Mouse (Mus musculus) heart, embryonic 12.5 days (tissue): ENCODE measurements around the gene Atp5h. TPM values are rescaled to one million over a fixed set of nuclear protein-coding genes. Genes with fewer than 3 reads are reported as not detected.

Experiments used
- ATAC-seq: fragments of 200-750 bp; cut with Nextera tagmentation; 2 replicates; pipeline ENCODE4 v1.8.0; 2017; ENCODE audit warnings: moderate TSS enrichment, moderate library complexity; ENCODE audit not compliant: insufficient number of reproducible peaks, low FRiP score
- H3K27ac ChIP-seq: fragments of 300-500 bp; sonication (generic); 2 replicates; pipeline ENCODE4 v1.5.1; 2016; ENCODE audit warnings: mild to moderate bottlenecking, moderate library complexity; ENCODE audit not compliant: poor library complexity, severe bottlenecking
- H3K27me3 ChIP-seq: fragments of 300-500 bp; sonication (generic); replicated peaks from 2 replicates; pipeline ENCODE4 v1.6.1; 2016; ENCODE audit warnings: mild to moderate bottlenecking, moderate library complexity
- H3K36me3 ChIP-seq: fragments of 300-500 bp; sonication (generic); 2 replicates; pipeline ENCODE4 v1.6.1; 2016; ENCODE audit warnings: mild to moderate bottlenecking, moderate library complexity
- H3K4me1 ChIP-seq: fragments of 300-500 bp; sonication (generic); replicated peaks from 2 replicates; pipeline ENCODE4 v1.6.1; 2016; ENCODE audit warnings: mild to moderate bottlenecking
- H3K4me2 ChIP-seq: fragments of 300-500 bp; sonication (generic); 2 replicates; pipeline ENCODE4 v1.6.1; 2016; ENCODE audit warnings: mild to moderate bottlenecking, moderate library complexity
- H3K4me3 ChIP-seq: fragments of 300-500 bp; sonication (generic); 2 replicates; pipeline ENCODE4 v1.5.1; 2016; ENCODE audit warnings: mild to moderate bottlenecking
- H3K9ac ChIP-seq: fragments of 300-500 bp; sonication (generic); 2 replicates; pipeline ENCODE4 v1.6.1; 2016; ENCODE audit warnings: mild to moderate bottlenecking, moderate library complexity
- H3K9me3 ChIP-seq: fragments of 300-500 bp; sonication (generic); replicated peaks from 2 replicates; pipeline ENCODE4 v1.6.1; 2016; ENCODE audit warnings: mild to moderate bottlenecking, moderate library complexity
- WGBS: fragments of 180-500 bp; shearing (Covaris S2); methylation state at CpG from one replicate; pipeline ENCODE4 v1.1.7; 2016; 5-methylcytosine and 5-hydroxymethylcytosine counted together
- polyA plus RNA-seq: library from polyadenylated mRNA; unstranded; fragments of >200 nt; fragmentation: Nextera tagmentation; extraction: Ambion mirVana; gene quantifications from 2 replicates; pipeline ENCODE4 v1.2.1, GENCODE M21; 2016

The Atp5h gene
- polyA plus RNA-seq, 1 experiment from 2014 or later, result 1,627 TPM

GRCm38 (mm10) chr11:115453306-115453705 lies 33.5 kb upstream of the Atp5h start:
- 50% methylated on average over 4 of the region's 4 CpGs for WGBS
- Histone ChIP-seq H3K4me1 (peaks cover 24% of the 10 kb centered on the region), H3K4me3 (no peak overlapping the region), H3K9me3 (0 out of 2 replicates have a peak, but pooled peaks cover 3% of the 10 kb centered on the region), H3K4me2 (no peak overlapping the region), H3K27me3 (no peaks in the 10 kb centered on the region), H3K9ac (0 out of 2 replicates have a peak overlapping the region, but pooled peaks have one; percentile 3), H3K36me3 (no peaks in the 10 kb centered on the region), H3K27ac (no peak overlapping the region)
- no peak for ATAC-seq

- 0 out of 2 replicates have a peak, but pooled peaks cover 3% of the 10 kb centered on the region for H3K9me3 ChIP-seq
These were observed 32.6 kb upstream of the Atp5h start for GRCm38 (mm10) chr11:115452281-115452860.

GRCm38 (mm10) chr11:115451781-115452241 lies 32.0 kb upstream of the Atp5h start:
- H3K27ac ChIP-seq, result no peak overlapping the region
- ATAC-seq, result no peak
- H3K4me3 ChIP-seq, result no peak overlapping the region
- H3K9me3 ChIP-seq, result 0 out of 2 replicates have a peak, but pooled peaks cover 3% of the 10 kb centered on the region
- no peak overlapping the region for H3K4me2 ChIP-seq
- H3K36me3 ChIP-seq, result no peaks in the 10 kb centered on the region
- H3K4me1 ChIP-seq, result peaks cover 24% of the 10 kb centered on the region
- H3K9ac ChIP-seq, result no peak overlapping the region
- H3K27me3 ChIP-seq, result no peaks in the 10 kb centered on the region
- 84% methylated on average over 8 of the region's 8 CpGs for WGBS

More at GRCm38 (mm10) chr11:115452281-115452860, 32.6 kb upstream of the Atp5h start:
- no peak overlapping the region for H3K9ac ChIP-seq
- H3K36me3 ChIP-seq, result no peaks in the 10 kb centered on the region
- H3K4me2 ChIP-seq, result no peak overlapping the region
- no peak overlapping the region for H3K27ac ChIP-seq
- ATAC-seq, result no peak
- 82% methylated on average over 7 of the region's 7 CpGs for WGBS
- no peaks in the 10 kb centered on the region for H3K27me3 ChIP-seq
- H3K4me3 ChIP-seq, result no peak overlapping the region
- H3K4me1 ChIP-seq, result peaks cover 24% of the 10 kb centered on the region

- Histone ChIP-seq H3K9me3 (no peaks in the 10 kb centered on the region), H3K4me1 (peaks cover 30% of the 10 kb centered on the region), H3K4me2 (no peak overlapping the region), H3K27me3 (no peaks in the 10 kb centered on the region), H3K4me3 (no peak overlapping the region), H3K9ac (no peak overlapping the region), H3K36me3 (no peaks in the 10 kb centered on the region), H3K27ac (no peak overlapping the region)
- no peak for ATAC-seq
- 84% methylated on average over 7 of the region's 7 CpGs for WGBS
These were observed 30.4 kb upstream of the Atp5h start for GRCm38 (mm10) chr11:115450176-115450575.

- Histone ChIP-seq H3K4me1 (peaks cover 30% of the 10 kb centered on the region), H3K4me2 (no peak overlapping the region), H3K9ac (no peak overlapping the region), H3K9me3 (no peaks in the 10 kb centered on the region), H3K4me3 (no peak overlapping the region), H3K36me3 (no peaks in the 10 kb centered on the region), H3K27ac (no peak overlapping the region), H3K27me3 (no peaks in the 10 kb centered on the region)
- 64% methylated on average over 7 of the region's 7 CpGs for WGBS
- no peak for ATAC-seq
These were observed 29.2 kb upstream of the Atp5h start for GRCm38 (mm10) chr11:115448998-115449397.

- Histone ChIP-seq H3K27me3 (no peaks in the 10 kb centered on the region), H3K4me1 (peaks cover 23% of the 10 kb centered on the region), H3K36me3 (no peaks in the 10 kb centered on the region), H3K9me3 (no peaks in the 10 kb centered on the region), H3K4me2 (no peak overlapping the region), H3K27ac (no peak overlapping the region), H3K4me3 (no peak overlapping the region), H3K9ac (no peak overlapping the region)
- WGBS, result 86% methylated on average over 16 of the region's 16 CpGs
- ATAC-seq, result no peak
These were observed 28.3 kb upstream of the Atp5h start for GRCm38 (mm10) chr11:115448075-115448474.

GRCm38 (mm10) chr11:115447321-115447885 lies 27.6 kb upstream of the Atp5h start:
- Histone ChIP-seq H3K27ac (peak overlapping the region; percentile 4; the same call in 1 of the 2 replicates), H3K4me1 (peaks cover 23% of the 10 kb centered on the region), H3K9me3 (no peaks in the 10 kb centered on the region), H3K9ac (no peak overlapping the region), H3K4me2 (no peak overlapping the region), H3K36me3 (no peaks in the 10 kb centered on the region), H3K27me3 (no peaks in the 10 kb centered on the region), H3K4me3 (no peak overlapping the region)
- no peak for ATAC-seq
- 78% methylated on average over 11 of the region's 11 CpGs for WGBS

- peak overlapping the region; percentile 12; the same call in 1 of the 2 replicates for H3K4me2 ChIP-seq
- H3K36me3 ChIP-seq, result no peaks in the 10 kb centered on the region
- no peak overlapping the region for H3K9ac ChIP-seq
- no peaks in the 10 kb centered on the region for H3K9me3 ChIP-seq
- 13% methylated on average over 3 of the region's 3 CpGs for WGBS
- H3K27me3 ChIP-seq, result no peaks in the 10 kb centered on the region
- no peak overlapping the region for H3K4me3 ChIP-seq
- peak overlapping the region; percentile 10; the same call in 1 of the 2 replicates for H3K27ac ChIP-seq
- ATAC-seq, result peak; percentile 10; the same call in 1 of the 2 replicates
- peaks cover 23% of the 10 kb centered on the region for H3K4me1 ChIP-seq
These were observed 27.1 kb upstream of the Atp5h start for GRCm38 (mm10) chr11:115446906-115447305.

- no peak overlapping the region for H3K27ac ChIP-seq
- no peak for ATAC-seq
- 46% methylated on average over 15 of the region's 15 CpGs for WGBS
- no peak overlapping the region for H3K4me2 ChIP-seq
- peaks cover 9% of the 10 kb centered on the region for H3K9me3 ChIP-seq
- H3K9ac ChIP-seq, result no peak overlapping the region
- H3K4me3 ChIP-seq, result no peak overlapping the region
- H3K4me1 ChIP-seq, result peaks cover 5% of the 10 kb centered on the region
- no peaks in the 10 kb centered on the region for H3K36me3 ChIP-seq
- H3K27me3 ChIP-seq, result 0 out of 2 replicates have a peak, but pooled peaks cover 6% of the 10 kb centered on the region
These were observed 21.7 kb upstream of the Atp5h start for GRCm38 (mm10) chr11:115441417-115441816.

GRCm38 (mm10) chr11:115439906-115440595 lies 20.3 kb upstream of the Atp5h start, which contains the start of gene Trim80:
Gene Trim80 (plus strand): TSS chr11:115440545.
- peaks cover 9% of the 10 kb centered on the region for H3K9me3 ChIP-seq
- H3K4me3 ChIP-seq, result no peak within 1 kb of the TSS
- ATAC-seq, result no peak
- no peaks in the 10 kb centered on the region for H3K36me3 ChIP-seq
- no peak within 1 kb of the TSS for H3K27ac ChIP-seq
- no peak within 1 kb of the TSS for H3K4me2 ChIP-seq
- H3K9ac ChIP-seq, result no peak within 1 kb of the TSS
- 0 out of 2 replicates have a peak, but pooled peaks cover 6% of the 10 kb centered on the region for H3K27me3 ChIP-seq
- 84% methylated on average over 9 of the region's 9 CpGs for WGBS
- peaks cover 14% of the 10 kb centered on the region for H3K4me1 ChIP-seq

GRCm38 (mm10) chr11:115439326-115439725 lies 19.6 kb upstream of the Atp5h start:
- Histone ChIP-seq H3K4me2 (no peak overlapping the region), H3K27ac (no peak overlapping the region), H3K4me1 (peaks cover 18% of the 10 kb centered on the region), H3K27me3 (0 out of 2 replicates have a peak, but pooled peaks cover 6% of the 10 kb centered on the region), H3K9ac (no peak overlapping the region), H3K4me3 (no peak overlapping the region), H3K36me3 (no peaks in the 10 kb centered on the region), H3K9me3 (peaks cover 9% of the 10 kb centered on the region)
- no peak for ATAC-seq
- 80% methylated on average over 3 of the region's 3 CpGs for WGBS
